Mouse (Mus musculus): Measurements from ENCODE around the gene Fbxo22.
"Not testable (repeated sequence)": the region's sequence is repeated elsewhere in the genome, so short reads cannot be mapped to it uniquely, and the experiment has no call there.

Fbxo22 gene

GRCm38 (mm10) chr9:55208790-55209481 is at the start of gene Fbxo22:
Gene Fbxo22 (plus strand): TSS chr9:55208925.
- peak; percentile 83 for DNase-seq (ENCODE audit: low read depth, low spot score)

- DNase-seq (ENCODE audit: low read depth, low spot score), result no peak
These were observed 37.9 kb upstream of the Fbxo22 start for GRCm38 (mm10) chr9:55170655-55171412.

- DNase-seq (ENCODE audit: low read depth, low spot score), result no peak
These were observed 36.5 kb upstream of the Fbxo22 start for GRCm38 (mm10) chr9:55172195-55172685.

GRCm38 (mm10) chr9:55174235-55174634 is 34.5 kb upstream of the Fbxo22 start:
- no peak for DNase-seq (ENCODE audit: low read depth, low spot score)

- no peak for DNase-seq (ENCODE audit: low read depth, low spot score)
These were observed 12.8 kb upstream of the Fbxo22 start for GRCm38 (mm10) chr9:55195876-55196275.

GRCm38 (mm10) chr9:55198260-55198659 is 10.5 kb upstream of the Fbxo22 start:
- no peak for DNase-seq (ENCODE audit: low read depth, low spot score)

GRCm38 (mm10) chr9:55199348-55199747 is 9.4 kb upstream of the Fbxo22 start:
- DNase-seq (ENCODE audit: low read depth, low spot score), result no peak

GRCm38 (mm10) chr9:55208458-55208789 is 301 bp upstream of the Fbxo22 start:
- DNase-seq (ENCODE audit: low read depth, low spot score), result no peak

GRCm38 (mm10) chr9:55211611-55212010 is 2.9 kb downstream of the Fbxo22 start:
- DNase-seq (ENCODE audit: low read depth, low spot score), result no peak

GRCm38 (mm10) chr9:55213396-55213795 is 4.7 kb downstream of the Fbxo22 start:
- DNase-seq (ENCODE audit: low read depth, low spot score), result no peak

- DNase-seq (ENCODE audit: low read depth, low spot score), result no peak
These were observed 6.3 kb downstream of the Fbxo22 start for GRCm38 (mm10) chr9:55215056-55215455.

GRCm38 (mm10) chr9:55215648-55216047 is 6.9 kb downstream of the Fbxo22 start:
- no peak for DNase-seq (ENCODE audit: low read depth, low spot score)

- no peak for DNase-seq (ENCODE audit: low read depth, low spot score)
These were observed 7.4 kb downstream of the Fbxo22 start for GRCm38 (mm10) chr9:55216078-55216477.

- no peak for DNase-seq (ENCODE audit: low read depth, low spot score)
These were observed 8.7 kb downstream of the Fbxo22 start for GRCm38 (mm10) chr9:55217381-55217780.

GRCm38 (mm10) chr9:55225165-55225737 is 16.5 kb downstream of the Fbxo22 start:
- no peak for DNase-seq (ENCODE audit: low read depth, low spot score)

GRCm38 (mm10) chr9:55226251-55226650 is 17.5 kb downstream of the Fbxo22 start:
- DNase-seq (ENCODE audit: low read depth, low spot score), result no peak

GRCm38 (mm10) chr9:55228149-55228548 is 19.4 kb downstream of the Fbxo22 start:
- DNase-seq (ENCODE audit: low read depth, low spot score), result no peak

GRCm38 (mm10) chr9:55229010-55229409 is 20.3 kb downstream of the Fbxo22 start:
- no peak for DNase-seq (ENCODE audit: low read depth, low spot score)

- DNase-seq (ENCODE audit: low read depth, low spot score), result no peak
These were observed 22.8 kb downstream of the Fbxo22 start for GRCm38 (mm10) chr9:55231544-55231943.

- DNase-seq (ENCODE audit: low read depth, low spot score), result no peak
These were observed 23.4 kb downstream of the Fbxo22 start for GRCm38 (mm10) chr9:55232110-55232509.

GRCm38 (mm10) chr9:55232586-55232985 is 23.9 kb downstream of the Fbxo22 start:
- DNase-seq (ENCODE audit: low read depth, low spot score), result no peak

- DNase-seq (ENCODE audit: low read depth, low spot score), result not testable (repeated sequence)
These were observed 24.4 kb downstream of the Fbxo22 start for GRCm38 (mm10) chr9:55233076-55233475.

All from CD4-positive helper T cell, adult 2 months (primary cell).